Mouse (Mus musculus): ENCODE measurements around the gene Ptprr. TPM values are rescaled to one million over a fixed set of nuclear protein-coding genes. Genes with fewer than 3 reads are reported as not detected.

Ptprr gene
- polyA plus RNA-seq, 1 experiment from 2014 or later: 0.15 TPM

DNA sequence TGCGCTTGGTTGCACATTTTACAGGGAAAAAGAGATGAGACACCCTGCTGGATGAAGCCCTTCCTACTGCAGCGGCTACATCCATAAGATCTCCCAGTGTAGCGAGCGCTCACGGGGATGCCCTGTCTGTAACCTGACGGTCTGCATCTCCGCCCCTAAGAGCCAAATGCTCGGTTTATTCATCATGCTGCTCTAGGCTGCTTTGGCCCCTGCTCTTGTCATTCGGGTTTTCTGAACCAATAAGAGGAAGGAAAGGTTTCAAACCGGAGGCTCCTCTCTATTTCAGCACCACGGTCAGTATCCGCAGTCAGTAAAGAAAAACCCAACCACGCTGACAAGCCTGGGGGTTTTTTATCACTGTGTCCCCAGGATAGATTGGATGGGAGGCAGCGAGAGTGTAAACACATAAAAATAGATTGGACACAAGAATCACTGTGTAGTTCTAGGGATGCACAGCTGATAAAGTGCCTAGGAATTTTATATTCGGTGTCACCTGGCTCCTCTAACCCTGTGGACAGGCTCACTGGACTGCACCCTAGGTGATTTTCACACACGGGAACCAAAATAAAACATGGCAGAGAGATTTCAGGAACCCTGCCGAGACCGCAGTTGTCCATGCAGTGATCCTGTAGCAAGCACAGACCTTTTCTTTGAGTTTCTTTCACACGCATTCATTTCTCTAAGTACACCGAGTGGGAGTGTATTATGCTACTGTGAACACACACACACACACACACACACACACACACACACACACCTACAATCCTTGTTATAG lies 1.3 kb downstream of the Ptprr start:
- Histone ChIP-seq H3K36me3 (ENCODE audit: control insufficient read depth, insufficient read depth, low read length) (no peaks in the 10 kb centered on the region), H3K4me3 (ENCODE audit: low read depth, low read length) (no peak overlapping the region), H3K9ac (ENCODE audit: low read depth, low read length) (no peak overlapping the region), H3K4me1 (replicated peaks; ENCODE audit: control insufficient read depth, insufficient read depth, low read length) (no peaks in the 10 kb centered on the region; the same call in 1 of the 2 replicates), H3K4me2 (peak overlapping the region; percentile 37), H3K27me3 (replicated peaks; ENCODE audit: control insufficient read depth, insufficient read depth, low read length) (peaks cover 9% of the 10 kb centered on the region), H3K9me3 (ENCODE audit: control insufficient read depth, low read length) (peaks cover 2% of the 10 kb centered on the region; the same call in 1 of the 2 replicates), H3K27ac (ENCODE audit: low read depth, low read length) (no peak overlapping the region)
- DNase-seq (ENCODE audit: low spot score) (peak; percentile 37), ATAC-seq (replicated peaks; ENCODE audit: low FRiP score) (0 out of 2 replicates have a peak, but pooled peaks have one; percentile 23)
- 13% methylated on average over 20 of the region's 20 CpGs for WGBS

DNA sequence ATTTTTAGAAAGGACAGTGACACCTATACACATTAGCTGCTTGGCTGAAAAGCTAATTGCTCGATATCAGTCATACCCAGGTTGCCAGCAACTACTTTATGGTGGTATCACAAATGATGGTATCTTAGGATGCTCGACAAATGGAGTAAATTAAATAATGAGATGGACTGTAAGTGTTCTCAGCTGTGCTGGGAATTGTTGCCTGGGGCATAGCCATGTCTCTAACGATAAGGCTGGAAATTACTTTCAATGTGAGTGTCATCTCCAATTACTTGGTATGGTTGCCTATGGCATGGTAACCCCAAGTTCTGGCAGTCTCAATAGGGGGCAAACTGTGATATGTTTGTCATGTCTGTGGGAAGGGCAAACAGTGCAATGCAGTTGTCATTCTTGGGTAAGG lies 3.1 kb downstream of the Ptprr start:
- H3K9ac ChIP-seq (ENCODE audit: low read depth, low read length): no peak overlapping the region
- DNase-seq (ENCODE audit: low spot score) (no peak), ATAC-seq (replicated peaks; ENCODE audit: low FRiP score) (no peak)
- no peaks in the 10 kb centered on the region; the same call in 1 of the 2 replicates for H3K4me1 ChIP-seq (replicated peaks; ENCODE audit: control insufficient read depth, insufficient read depth, low read length)
- no peak overlapping the region for H3K4me2 ChIP-seq
- H3K36me3 ChIP-seq (ENCODE audit: control insufficient read depth, insufficient read depth, low read length): no peaks in the 10 kb centered on the region
- no peak overlapping the region for H3K4me3 ChIP-seq (ENCODE audit: low read depth, low read length)
- no peak overlapping the region for H3K27ac ChIP-seq (ENCODE audit: low read depth, low read length)
- 66% methylated on average over 3 of the region's 3 CpGs for WGBS
- H3K9me3 ChIP-seq (ENCODE audit: control insufficient read depth, low read length): peaks cover 2% of the 10 kb centered on the region; the same call in 1 of the 2 replicates
- H3K27me3 ChIP-seq (replicated peaks; ENCODE audit: control insufficient read depth, insufficient read depth, low read length): peaks cover 9% of the 10 kb centered on the region

DNA sequence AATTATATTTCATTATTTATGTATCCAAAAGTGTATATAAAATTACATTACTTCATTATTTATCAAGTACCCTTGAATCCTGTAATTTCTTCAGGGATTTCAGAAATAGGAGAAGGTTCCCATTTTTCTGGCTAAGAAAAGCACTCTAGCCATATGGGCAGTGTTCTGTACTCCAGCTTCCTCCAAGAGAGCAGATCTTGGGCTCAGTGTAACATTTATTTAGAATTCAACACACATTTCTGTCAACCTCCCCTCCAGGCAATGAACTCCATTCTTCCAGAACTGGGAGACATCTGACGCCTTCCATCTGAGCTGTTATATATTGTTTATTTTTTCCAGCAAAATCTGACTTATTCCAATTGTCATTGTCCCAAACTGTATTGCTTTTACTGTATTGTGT lies 20.1 kb downstream of the Ptprr start:
- Histone ChIP-seq H3K4me2 (no peak overlapping the region), H3K9ac (ENCODE audit: low read depth, low read length) (no peak overlapping the region), H3K27ac (ENCODE audit: low read depth, low read length) (no peak overlapping the region), H3K36me3 (ENCODE audit: control insufficient read depth, insufficient read depth, low read length) (no peaks in the 10 kb centered on the region), H3K4me1 (replicated peaks; ENCODE audit: control insufficient read depth, insufficient read depth, low read length) (no peaks in the 10 kb centered on the region), H3K27me3 (replicated peaks; ENCODE audit: control insufficient read depth, insufficient read depth, low read length) (no peaks in the 10 kb centered on the region), H3K9me3 (ENCODE audit: control insufficient read depth, low read length) (no peaks in the 10 kb centered on the region), H3K4me3 (ENCODE audit: low read depth, low read length) (no peak overlapping the region)
- 84% methylated on average over 1 of the region's 1 CpGs for WGBS
- ATAC-seq (replicated peaks; ENCODE audit: low FRiP score): no peak
- DNase-seq (ENCODE audit: low spot score): no peak

DNA sequence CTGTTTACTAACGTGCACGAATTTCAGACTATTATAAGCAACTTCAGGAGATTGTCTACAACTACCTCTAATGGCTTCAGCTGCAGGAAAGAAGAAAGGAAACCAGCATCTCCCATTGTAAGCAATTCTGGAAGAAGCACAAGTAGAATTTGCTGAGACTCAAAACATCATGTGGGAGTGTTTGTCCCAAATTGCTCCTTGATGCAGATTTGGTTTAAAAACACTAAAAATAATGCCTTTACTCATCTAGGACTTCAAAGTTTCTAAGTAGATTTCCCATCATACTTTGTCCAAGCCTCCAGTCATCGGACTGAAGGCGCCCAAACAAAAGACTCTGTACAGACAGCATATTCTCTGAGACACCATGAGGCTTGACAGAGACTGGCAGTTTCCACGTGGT lies 57.9 kb downstream of the Ptprr start:
- H3K27ac ChIP-seq (ENCODE audit: low read depth, low read length): no peak overlapping the region
- H3K4me1 ChIP-seq (replicated peaks; ENCODE audit: control insufficient read depth, insufficient read depth, low read length): no peaks in the 10 kb centered on the region
- H3K36me3 ChIP-seq (ENCODE audit: control insufficient read depth, insufficient read depth, low read length): no peaks in the 10 kb centered on the region
- no peak for ATAC-seq (replicated peaks; ENCODE audit: low FRiP score)
- 77% methylated on average over 5 of the region's 5 CpGs for WGBS
- H3K27me3 ChIP-seq (replicated peaks; ENCODE audit: control insufficient read depth, insufficient read depth, low read length): no peaks in the 10 kb centered on the region
- DNase-seq (ENCODE audit: low spot score): no peak
- no peak overlapping the region for H3K9ac ChIP-seq (ENCODE audit: low read depth, low read length)
- no peak overlapping the region for H3K4me2 ChIP-seq
- no peak overlapping the region for H3K4me3 ChIP-seq (ENCODE audit: low read depth, low read length)
- no peaks in the 10 kb centered on the region for H3K9me3 ChIP-seq (ENCODE audit: control insufficient read depth, low read length)

DNA sequence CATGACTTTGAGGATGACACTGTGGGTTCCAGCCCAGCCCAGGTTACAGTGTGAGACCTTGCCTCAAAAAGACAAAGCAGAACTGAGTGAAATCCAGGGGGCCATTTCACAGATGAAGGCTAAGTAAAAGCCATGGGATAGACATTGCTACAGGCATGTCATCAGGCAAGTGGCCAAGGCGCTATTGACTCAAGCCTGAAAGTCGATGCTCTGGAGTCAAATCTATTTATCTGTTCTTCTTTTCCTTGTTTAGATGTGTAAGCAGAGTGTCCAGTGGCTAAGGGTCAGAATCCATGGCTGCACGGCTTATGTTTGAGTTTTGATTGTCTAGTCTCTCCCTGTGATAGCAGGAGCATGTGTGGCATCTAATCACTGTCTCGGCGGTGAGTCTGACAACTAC lies 60.6 kb downstream of the Ptprr start:
- no peaks in the 10 kb centered on the region for H3K9me3 ChIP-seq (ENCODE audit: control insufficient read depth, low read length)
- no peaks in the 10 kb centered on the region for H3K4me1 ChIP-seq (replicated peaks; ENCODE audit: control insufficient read depth, insufficient read depth, low read length)
- no peak overlapping the region for H3K4me2 ChIP-seq
- DNase-seq (ENCODE audit: low spot score) (no peak), ATAC-seq (replicated peaks; ENCODE audit: low FRiP score) (no peak)
- H3K4me3 ChIP-seq (ENCODE audit: low read depth, low read length): no peak overlapping the region
- 72% methylated on average over 5 of the region's 5 CpGs for WGBS
- no peaks in the 10 kb centered on the region for H3K27me3 ChIP-seq (replicated peaks; ENCODE audit: control insufficient read depth, insufficient read depth, low read length)
- H3K9ac ChIP-seq (ENCODE audit: low read depth, low read length): no peak overlapping the region
- no peak overlapping the region for H3K27ac ChIP-seq (ENCODE audit: low read depth, low read length)
- no peaks in the 10 kb centered on the region for H3K36me3 ChIP-seq (ENCODE audit: control insufficient read depth, insufficient read depth, low read length)

DNA sequence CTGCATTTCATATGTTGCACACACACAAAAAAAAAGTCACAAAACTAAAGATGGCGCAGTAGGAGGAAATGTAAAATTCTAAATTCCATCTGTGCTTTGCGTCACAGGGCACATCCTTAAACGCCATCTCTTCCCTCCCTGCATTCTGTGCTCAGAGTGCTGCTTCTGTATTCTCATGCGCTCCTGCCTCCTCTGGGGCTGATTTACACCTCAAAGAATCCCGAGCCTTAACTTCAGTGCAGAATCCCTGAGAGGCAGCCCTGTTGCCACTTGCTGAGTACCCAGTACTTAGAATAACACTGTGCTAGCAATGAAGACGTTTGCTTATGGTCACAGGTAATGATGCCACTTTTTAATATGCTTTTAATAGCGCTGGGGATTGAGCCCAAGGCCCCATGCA lies 61.4 kb downstream of the Ptprr start:
- Histone ChIP-seq H3K27ac (ENCODE audit: low read depth, low read length) (no peak overlapping the region), H3K4me3 (ENCODE audit: low read depth, low read length) (no peak overlapping the region), H3K4me2 (no peak overlapping the region), H3K36me3 (ENCODE audit: control insufficient read depth, insufficient read depth, low read length) (no peaks in the 10 kb centered on the region), H3K9ac (ENCODE audit: low read depth, low read length) (no peak overlapping the region), H3K9me3 (ENCODE audit: control insufficient read depth, low read length) (no peaks in the 10 kb centered on the region), H3K27me3 (replicated peaks; ENCODE audit: control insufficient read depth, insufficient read depth, low read length) (no peaks in the 10 kb centered on the region), H3K4me1 (replicated peaks; ENCODE audit: control insufficient read depth, insufficient read depth, low read length) (no peaks in the 10 kb centered on the region)
- 46% methylated on average over 7 of the region's 7 CpGs for WGBS
- ATAC-seq (replicated peaks; ENCODE audit: low FRiP score): no peak
- DNase-seq (ENCODE audit: low spot score): no peak

DNA sequence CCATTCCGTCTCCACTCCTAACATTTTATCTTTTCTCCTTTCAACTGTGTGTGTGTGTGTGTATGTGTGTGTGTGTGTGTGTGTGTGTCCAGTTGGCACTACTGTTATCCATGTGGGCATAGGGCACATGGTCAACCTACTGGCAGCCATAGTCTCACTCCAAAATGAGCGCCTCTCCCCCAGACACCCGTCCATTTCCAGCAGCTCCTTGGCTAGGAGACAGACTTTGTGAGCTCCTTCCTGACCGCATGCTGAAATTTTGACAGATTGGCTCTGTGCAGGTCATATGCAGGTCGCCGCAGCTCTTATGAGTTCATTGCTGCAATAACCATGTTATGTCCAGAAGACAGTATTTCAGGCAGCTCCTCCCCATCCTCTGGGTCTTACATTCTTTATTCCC lies 62.8 kb downstream of the Ptprr start:
- Histone ChIP-seq H3K4me2 (no peak overlapping the region), H3K36me3 (ENCODE audit: control insufficient read depth, insufficient read depth, low read length) (no peaks in the 10 kb centered on the region), H3K9ac (ENCODE audit: low read depth, low read length) (no peak overlapping the region), H3K9me3 (ENCODE audit: control insufficient read depth, low read length) (no peaks in the 10 kb centered on the region), H3K27me3 (replicated peaks; ENCODE audit: control insufficient read depth, insufficient read depth, low read length) (no peaks in the 10 kb centered on the region), H3K4me1 (replicated peaks; ENCODE audit: control insufficient read depth, insufficient read depth, low read length) (no peaks in the 10 kb centered on the region), H3K4me3 (ENCODE audit: low read depth, low read length) (no peak overlapping the region), H3K27ac (ENCODE audit: low read depth, low read length) (no peak overlapping the region)
- DNase-seq (ENCODE audit: low spot score) (no peak), ATAC-seq (replicated peaks; ENCODE audit: low FRiP score) (no peak)
- WGBS: 73% methylated on average over 6 of the region's 6 CpGs

DNA sequence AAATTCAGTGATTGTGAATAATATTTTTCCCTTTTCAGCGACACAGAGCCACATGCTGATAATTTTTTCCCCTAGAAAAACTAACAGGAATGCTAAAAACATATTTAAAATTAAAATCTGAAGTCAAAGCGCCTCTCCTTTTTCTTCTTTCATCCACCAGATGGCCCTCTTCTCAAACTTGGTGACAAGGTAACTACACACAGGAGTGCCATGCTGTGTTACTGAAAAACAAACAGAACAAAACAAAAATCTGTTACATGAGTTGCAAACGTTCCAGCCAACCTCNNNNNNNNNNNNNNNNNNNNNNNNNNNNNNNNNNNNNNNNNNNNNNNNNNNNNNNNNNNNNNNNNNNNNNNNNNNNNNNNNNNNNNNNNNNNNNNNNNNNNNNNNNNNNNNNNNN lies 66.0 kb downstream of the Ptprr start:
- WGBS: 29% methylated on average over 3 of the region's 3 CpGs
- H3K27ac ChIP-seq (ENCODE audit: low read depth, low read length): no peak overlapping the region
- no peak overlapping the region for H3K4me2 ChIP-seq
- H3K9me3 ChIP-seq (ENCODE audit: control insufficient read depth, low read length): no peaks in the 10 kb centered on the region
- H3K36me3 ChIP-seq (ENCODE audit: control insufficient read depth, insufficient read depth, low read length): no peaks in the 10 kb centered on the region
- no peak overlapping the region for H3K9ac ChIP-seq (ENCODE audit: low read depth, low read length)
- DNase-seq (ENCODE audit: low spot score): no peak
- ATAC-seq (replicated peaks; ENCODE audit: low FRiP score): no peak
- no peaks in the 10 kb centered on the region for H3K27me3 ChIP-seq (replicated peaks; ENCODE audit: control insufficient read depth, insufficient read depth, low read length)
- H3K4me1 ChIP-seq (replicated peaks; ENCODE audit: control insufficient read depth, insufficient read depth, low read length): no peaks in the 10 kb centered on the region
- H3K4me3 ChIP-seq (ENCODE audit: low read depth, low read length): no peak overlapping the region

DNA sequence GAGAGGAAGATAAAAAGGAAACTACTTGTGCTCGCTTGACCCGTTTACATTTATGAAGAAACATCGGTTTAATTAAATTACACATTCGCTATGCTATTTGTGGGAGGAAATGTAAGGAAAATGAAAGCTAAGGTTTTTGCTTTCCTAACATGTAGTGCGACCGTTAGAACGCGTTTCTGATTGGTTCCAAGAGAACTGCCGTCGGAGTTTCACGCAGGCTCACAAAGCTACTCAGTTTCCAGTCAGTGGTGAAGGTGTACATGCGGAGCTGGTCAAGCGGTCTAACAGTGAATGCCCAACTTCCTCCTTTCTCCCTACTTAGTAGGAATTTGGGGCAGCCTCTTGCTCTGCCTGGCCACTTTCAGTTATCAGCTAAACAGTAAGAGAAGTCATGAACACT lies 78.5 kb downstream of the Ptprr start:
- Histone ChIP-seq H3K4me1 (replicated peaks; ENCODE audit: control insufficient read depth, insufficient read depth, low read length) (no peaks in the 10 kb centered on the region), H3K4me3 (ENCODE audit: low read depth, low read length) (no peak overlapping the region), H3K27ac (ENCODE audit: low read depth, low read length) (no peak overlapping the region), H3K4me2 (no peak overlapping the region), H3K9ac (ENCODE audit: low read depth, low read length) (no peak overlapping the region), H3K27me3 (replicated peaks; ENCODE audit: control insufficient read depth, insufficient read depth, low read length) (no peaks in the 10 kb centered on the region), H3K36me3 (ENCODE audit: control insufficient read depth, insufficient read depth, low read length) (no peaks in the 10 kb centered on the region), H3K9me3 (ENCODE audit: control insufficient read depth, low read length) (no peaks in the 10 kb centered on the region)
- WGBS: 83% methylated on average over 13 of the region's 13 CpGs
- ATAC-seq (replicated peaks; ENCODE audit: low FRiP score) (no peak), DNase-seq (ENCODE audit: low spot score) (no peak)
